Mouse (Mus musculus) myocyte (in vitro differentiated cells): Measurements from ENCODE around the gene Bora. TPM values are rescaled to one million over a fixed set of nuclear protein-coding genes. Genes with fewer than 3 reads are reported as not detected.

Experiments
- H3K27me3 ChIP-seq: one replicate; pipeline ENCODE4 v1.6.1; 2011; ENCODE audit not compliant: control insufficient read depth, insufficient read depth, insufficient read length
- H3K36me3 ChIP-seq: one replicate; pipeline ENCODE4 v1.6.1; 2011; ENCODE audit not compliant: control insufficient read depth, insufficient read depth
- H3K4me2 ChIP-seq: one replicate; pipeline ENCODE4 v1.6.1; 2011; ENCODE audit warnings: low read depth, control low read depth
- H3K4me3 ChIP-seq: one replicate; pipeline ENCODE4 v1.5.1; 2011; ENCODE audit warnings: mild to moderate bottlenecking, control low read depth, moderate library complexity
- H3K79me2 ChIP-seq: one replicate; pipeline ENCODE4 v1.6.1; 2011; ENCODE audit not compliant: control insufficient read depth, insufficient read depth
- H3ac ChIP-seq: one replicate; pipeline ENCODE4 v1.6.1; 2011; ENCODE audit not compliant: control insufficient read depth, insufficient read length
- CEBPB ChIP-seq: IDR thresholded peaks from 2 replicates; pipeline ENCODE4 v1.6.1; 2011; ENCODE audit warnings: mild to moderate bottlenecking, moderate library complexity; ENCODE audit not compliant: poor library complexity, insufficient read depth, severe bottlenecking
- E2F4 ChIP-seq: IDR thresholded peaks from one replicate; pipeline ENCODE4 v1.6.1; 2011; ENCODE audit warnings: mild to moderate bottlenecking, control low read depth, moderate library complexity; ENCODE audit not compliant: insufficient read depth
- MAX ChIP-seq: IDR thresholded peaks from one replicate; pipeline ENCODE4 v1.6.1; 2011; ENCODE audit warnings: low read depth, mild to moderate bottlenecking, control low read depth
- MYOD1 ChIP-seq, 3 experiments: IDR thresholded peaks; one replicate each; pipeline ENCODE4 v1.6.1; 2011; ENCODE audit warnings: control low read depth in 2 of 3, low read depth in 2 of 3, mild to moderate bottlenecking in 2 of 3, moderate library complexity in 1 of 3; ENCODE audit not compliant: insufficient read length in 2 of 3, control insufficient read depth in 1 of 3
- MYOG ChIP-seq, 3 experiments: IDR thresholded peaks; one replicate each; pipeline ENCODE4 v1.6.1; 2011; ENCODE audit warnings: control low read depth in 2 of 3, low read depth in 2 of 3, mild to moderate bottlenecking in 2 of 3; ENCODE audit not compliant: insufficient read length in 2 of 3, control insufficient read depth in 1 of 3, insufficient read depth in 1 of 3
- POLR2A ChIP-seq: IDR thresholded peaks from one replicate; pipeline ENCODE4 v1.6.1; 2011; ENCODE audit warnings: low read depth, mild to moderate bottlenecking, control low read depth, moderate library complexity; ENCODE audit not compliant: insufficient read length
- POLR2AphosphoS2 ChIP-seq: IDR thresholded peaks from one replicate; pipeline ENCODE4 v1.6.1; 2011; ENCODE audit warnings: low read depth, control low read depth; ENCODE audit not compliant: insufficient read length
- REST ChIP-seq: IDR thresholded peaks from one replicate; pipeline ENCODE4 v1.6.1; 2011; ENCODE audit warnings: mild to moderate bottlenecking, control low read depth, moderate library complexity; ENCODE audit not compliant: insufficient read depth, insufficient read length
- SRF ChIP-seq: IDR thresholded peaks from one replicate; pipeline ENCODE4 v1.6.1; 2011; ENCODE audit warnings: low read depth; ENCODE audit not compliant: control insufficient read depth, insufficient read length
- TCF12 ChIP-seq: IDR thresholded peaks from one replicate; pipeline ENCODE4 v1.6.1; 2011; ENCODE audit warnings: mild to moderate bottlenecking, control low read depth; ENCODE audit not compliant: poor library complexity, insufficient read depth, severe bottlenecking
- TCF3 ChIP-seq: IDR thresholded peaks from one replicate; pipeline ENCODE4 v1.6.1; 2011; ENCODE audit warnings: low read depth, control low read depth; ENCODE audit not compliant: insufficient read length
- USF1 ChIP-seq: IDR thresholded peaks from one replicate; pipeline ENCODE4 v1.6.1; 2011; ENCODE audit warnings: low read depth, mild to moderate bottlenecking, control low read depth, moderate library complexity
- polyA plus RNA-seq: library from polyadenylated mRNA; unstranded; fragments of >200 nt; fragmentation: generic; extraction: Trizol; gene quantifications from one replicate; pipeline ENCODE4 v1.2.1, GENCODE M21; 2012; ENCODE audit warnings: missing spikeins

Bora gene
- polyA plus RNA-seq, 1 experiment: 4.3 TPM

- H3K36me3 ChIP-seq: peaks cover 19% of the 10 kb centered on the region
- no peak overlapping the region for H3K4me2 ChIP-seq
- no peaks in the 10 kb centered on the region for H3K79me2 ChIP-seq
- no peak overlapping the region for H3ac ChIP-seq
- no peaks in the 10 kb centered on the region for H3K27me3 ChIP-seq
- no peak overlapping the region for H3K4me3 ChIP-seq
- no peak for TF ChIP-seq MAX
- TF ChIP-seq REST: no peak
- no peak for TF ChIP-seq MYOG (IDR thresholded peaks at IDR 0.05; ENCODE audit: control insufficient read depth in 1 of 3, insufficient read depth in 1 of 3, insufficient read length in 2 of 3, low read depth in 2 of 3)
These were observed 17.1 kb downstream of the Bora start for GRCm38 (mm10) chr14:99063091-99063490.

- no peak overlapping the region for H3K4me2 ChIP-seq
- no peaks in the 10 kb centered on the region for H3K79me2 ChIP-seq
- H3ac ChIP-seq: no peak overlapping the region
- TF ChIP-seq CEBPB (no peak), USF1 (no peak), POLR2A (no peak), MYOG (IDR thresholded peaks at IDR 0.05; ENCODE audit: control insufficient read depth in 1 of 3, insufficient read depth in 1 of 3, insufficient read length in 2 of 3, low read depth in 2 of 3) (no peak), POLR2AphosphoS2 (peak; percentile 44), REST (no peak)
- no peaks in the 10 kb centered on the region for H3K27me3 ChIP-seq
- peaks cover 31% of the 10 kb centered on the region for H3K36me3 ChIP-seq
- H3K4me3 ChIP-seq: no peak overlapping the region
These were observed 25.1 kb downstream of the Bora start for GRCm38 (mm10) chr14:99071146-99071545.

- Histone ChIP-seq H3K79me2 (no peaks in the 10 kb centered on the region), H3K4me2 (no peak overlapping the region), H3K4me3 (no peak overlapping the region), H3K36me3 (peaks cover 73% of the 10 kb centered on the region), H3ac (no peak overlapping the region), H3K27me3 (no peaks in the 10 kb centered on the region)
- TF ChIP-seq TCF3 (no peak), MYOD1 (IDR thresholded peaks at IDR 0.05; ENCODE audit: control insufficient read depth in 1 of 3, insufficient read length in 2 of 3, low read depth in 2 of 3) (peak in 2 of 3 experiments; percentile 51 to 78)
These were observed 42.9 kb downstream of the Bora start for GRCm38 (mm10) chr14:99088947-99089346.

GRCm38 (mm10) chr14:99099267-99099966 lies 53.4 kb downstream of the Bora start, which contains the start of the genes Pibf1 and Dis3:
Gene Pibf1 (plus strand): TSS chr14:99099424.
Gene Dis3 (minus strand): TSS chr14:99099770.
- H3K4me2 ChIP-seq: peak within 1 kb of the TSS; percentile 94
- peaks cover 27% of the 10 kb centered on the region for H3K36me3 ChIP-seq
- H3K79me2 ChIP-seq: peaks cover 38% of the 10 kb centered on the region
- TF ChIP-seq TCF3 (no peak), MYOG (IDR thresholded peaks at IDR 0.05; ENCODE audit: control insufficient read depth in 1 of 3, insufficient read depth in 1 of 3, insufficient read length in 2 of 3, low read depth in 2 of 3) (no peak), USF1 (no peak), SRF (peak; percentile 20), POLR2AphosphoS2 (peak; percentile 25), TCF12 (no peak), MAX (no peak), REST (no peak), CEBPB (no peak), E2F4 (peak; percentile 41), MYOD1 (IDR thresholded peaks at IDR 0.05; ENCODE audit: control insufficient read depth in 1 of 3, insufficient read length in 2 of 3, low read depth in 2 of 3) (peak in 1 of 3 experiments; percentile 29), POLR2A (peak; percentile 71)
- H3K27me3 ChIP-seq: no peaks in the 10 kb centered on the region
- peak within 1 kb of the TSS; percentile 49 for H3K4me3 ChIP-seq
- H3ac ChIP-seq: peak within 1 kb of the TSS; percentile 95

GRCm38 (mm10) chr14:99099967-99100587 lies 54.1 kb downstream of the Bora start:
- Histone ChIP-seq H3K27me3 (no peaks in the 10 kb centered on the region), H3K4me3 (peak overlapping the region; percentile 49), H3ac (peak overlapping the region; percentile 95), H3K4me2 (peak overlapping the region; percentile 65), H3K36me3 (peaks cover 27% of the 10 kb centered on the region), H3K79me2 (peaks cover 38% of the 10 kb centered on the region)
- TF ChIP-seq MYOD1 (IDR thresholded peaks at IDR 0.05; ENCODE audit: control insufficient read depth in 1 of 3, insufficient read length in 2 of 3, low read depth in 2 of 3) (no peak), REST (no peak), POLR2AphosphoS2 (no peak), USF1 (no peak), MYOG (IDR thresholded peaks at IDR 0.05; ENCODE audit: control insufficient read depth in 1 of 3, insufficient read depth in 1 of 3, insufficient read length in 2 of 3, low read depth in 2 of 3) (no peak), SRF (no peak), CEBPB (no peak), POLR2A (no peak), TCF12 (no peak), TCF3 (no peak)
